Mouse (Mus musculus) forebrain, embryonic 15.5 days (tissue): ENCODE data around the gene Slc15a2. TPM values are rescaled to one million over a fixed set of nuclear protein-coding genes. Genes with fewer than 3 reads are reported as not detected.
A peak's percentile ranks its signal among the peaks of the same experiment; 100 is the strongest.

Source experiments
- ATAC-seq: fragments of 200-750 bp; cut with Nextera tagmentation; replicated peaks from 2 replicates; pipeline ENCODE4 v1.8.0; 2017; ENCODE audit warnings: mild to moderate bottlenecking, moderate TSS enrichment, moderate library complexity
- H3K27ac ChIP-seq: fragments of 300-500 bp; sonication (generic); replicated peaks from 2 replicates; pipeline ENCODE4 v1.5.1; 2015; ENCODE audit warnings: mild to moderate bottlenecking, inconsistent platforms
- H3K27me3 ChIP-seq: fragments of 300-500 bp; sonication (generic); 2 replicates; pipeline ENCODE4 v1.6.1; 2015; ENCODE audit warnings: inconsistent platforms
- H3K36me3 ChIP-seq: fragments of 300-500 bp; sonication (generic); 2 replicates; pipeline ENCODE4 v1.6.1; 2015; ENCODE audit warnings: mild to moderate bottlenecking, inconsistent platforms
- H3K4me1 ChIP-seq: fragments of 300-500 bp; sonication (generic); 2 replicates; pipeline ENCODE4 v1.6.1; 2015; ENCODE audit warnings: inconsistent platforms
- H3K4me2 ChIP-seq: fragments of 300-500 bp; sonication (generic); replicated peaks from 2 replicates; pipeline ENCODE4 v1.6.1; 2015; ENCODE audit warnings: mild to moderate bottlenecking, inconsistent platforms
- H3K4me3 ChIP-seq: fragments of 300-500 bp; sonication (generic); 2 replicates; pipeline ENCODE4 v1.5.1; 2015; ENCODE audit warnings: mild to moderate bottlenecking, inconsistent platforms
- H3K9ac ChIP-seq: fragments of 300-500 bp; sonication (generic); replicated peaks from 2 replicates; pipeline ENCODE4 v1.6.1; 2015; ENCODE audit warnings: mild to moderate bottlenecking, inconsistent platforms
- H3K9me3 ChIP-seq: fragments of 300-500 bp; sonication (generic); 2 replicates; pipeline ENCODE4 v1.6.1; 2016; ENCODE audit warnings: inconsistent platforms
- WGBS: fragments of 180-500 bp; shearing (Covaris S2); methylation state at CpG from one replicate; pipeline ENCODE4 v1.1.7; 2015; ENCODE audit warnings: mixed read lengths; 5-methylcytosine and 5-hydroxymethylcytosine counted together
- polyA plus RNA-seq: library from polyadenylated mRNA; unstranded; fragments of >200 nt; fragmentation: Nextera tagmentation; extraction: Ambion mirVana; gene quantifications from 2 replicates; pipeline ENCODE4 v1.2.1, GENCODE M21; 2015

The Slc15a2 gene
- polyA plus RNA-seq = 13.2 and 13.9 TPM in 2 replicates

GRCm38 (mm10) chr16:36784594-36785313 is at the start of gene Slc15a2:
TSS of gene Slc15a2 (minus strand) at chr16:36784962.
- ATAC-seq = peak; percentile 94
- H3K4me1 ChIP-seq = peaks cover 18% of the 10 kb centered on the region
- peak within 1 kb of the TSS; percentile 29; the same call in 1 of the 2 replicates for H3K9ac ChIP-seq
- no peaks in the 10 kb centered on the region for H3K27me3 ChIP-seq
- no peaks in the 10 kb centered on the region for H3K9me3 ChIP-seq
- H3K36me3 ChIP-seq = no peaks in the 10 kb centered on the region
- WGBS = 47% methylated on average over 10 of the region's 10 CpGs
- peak within 1 kb of the TSS; percentile 33 for H3K4me2 ChIP-seq
- H3K4me3 ChIP-seq = peak within 1 kb of the TSS; percentile 33
- H3K27ac ChIP-seq = peak within 1 kb of the TSS; percentile 78

GRCm38 (mm10) chr16:36828820-36829219 is 44.1 kb upstream of the Slc15a2 start:
- Histone ChIP-seq H3K36me3 (peaks cover 7% of the 10 kb centered on the region; the same call in 1 of the 2 replicates), H3K4me2 (peak overlapping the region; percentile 81), H3K4me1 (peaks cover 24% of the 10 kb centered on the region), H3K9me3 (no peaks in the 10 kb centered on the region), H3K27ac (peak overlapping the region; percentile 75; the same call in 1 of the 2 replicates), H3K4me3 (peak overlapping the region; percentile 96), H3K9ac (peak overlapping the region; percentile 97), H3K27me3 (no peaks in the 10 kb centered on the region)
- ATAC-seq = peak; percentile 32
- 1% methylated on average over 11 of the region's 11 CpGs for WGBS

- no peaks in the 10 kb centered on the region for H3K27me3 ChIP-seq
- peak within 1 kb of the TSS; percentile 81 for H3K4me2 ChIP-seq
- H3K4me1 ChIP-seq = peaks cover 24% of the 10 kb centered on the region
- H3K9ac ChIP-seq = peak within 1 kb of the TSS; percentile 97
- peaks cover 7% of the 10 kb centered on the region; the same call in 1 of the 2 replicates for H3K36me3 ChIP-seq
- peak within 1 kb of the TSS; percentile 96 for H3K4me3 ChIP-seq
- WGBS = under 1% methylated on average over 63 of the region's 64 CpGs
- no peaks in the 10 kb centered on the region for H3K9me3 ChIP-seq
- ATAC-seq = peak; percentile 99
- peak within 1 kb of the TSS; percentile 75 for H3K27ac ChIP-seq
These were observed 43.5 kb upstream of the Slc15a2 start, which contains the start of gene Iqcb1 for GRCm38 (mm10) chr16:36828054-36828786. TSS of gene Iqcb1 (plus strand) at chr16:36828385.

- peaks cover 24% of the 10 kb centered on the region for H3K4me1 ChIP-seq
- peak overlapping the region; percentile 97; the same call in 1 of the 2 replicates for H3K9ac ChIP-seq
- H3K27ac ChIP-seq = no peak overlapping the region
- peak overlapping the region; percentile 96 for H3K4me3 ChIP-seq
- H3K36me3 ChIP-seq = peaks cover 7% of the 10 kb centered on the region; the same call in 1 of the 2 replicates
- WGBS = 4% methylated on average over 11 of the region's 11 CpGs
- H3K27me3 ChIP-seq = no peaks in the 10 kb centered on the region
- no peak; the same call in 1 of the 2 replicates for ATAC-seq
- no peaks in the 10 kb centered on the region for H3K9me3 ChIP-seq
- H3K4me2 ChIP-seq = peak overlapping the region; percentile 81
These were observed 42.9 kb upstream of the Slc15a2 start for GRCm38 (mm10) chr16:36827611-36828053.

GRCm38 (mm10) chr16:36821474-36821873 is 36.7 kb upstream of the Slc15a2 start:
- Histone ChIP-seq H3K27me3 (no peaks in the 10 kb centered on the region), H3K4me1 (no peaks in the 10 kb centered on the region), H3K36me3 (no peaks in the 10 kb centered on the region), H3K9ac (no peak overlapping the region), H3K4me3 (no peak overlapping the region), H3K4me2 (no peak overlapping the region), H3K27ac (no peak overlapping the region), H3K9me3 (no peaks in the 10 kb centered on the region)
- WGBS = 6% methylated on average over 3 of the region's 3 CpGs
- no peak for ATAC-seq

GRCm38 (mm10) chr16:36820747-36821146 is 36.0 kb upstream of the Slc15a2 start:
- no peak for ATAC-seq
- Histone ChIP-seq H3K27me3 (no peaks in the 10 kb centered on the region), H3K9ac (no peak overlapping the region), H3K27ac (no peak overlapping the region), H3K4me3 (no peak overlapping the region), H3K4me2 (no peak overlapping the region), H3K9me3 (no peaks in the 10 kb centered on the region), H3K4me1 (no peaks in the 10 kb centered on the region), H3K36me3 (no peaks in the 10 kb centered on the region)
- 80% methylated on average over 3 of the region's 3 CpGs for WGBS

GRCm38 (mm10) chr16:36820016-36820415 is 35.3 kb upstream of the Slc15a2 start:
- H3K27ac ChIP-seq = no peak overlapping the region
- H3K27me3 ChIP-seq = no peaks in the 10 kb centered on the region
- no peaks in the 10 kb centered on the region for H3K36me3 ChIP-seq
- no peak overlapping the region for H3K4me3 ChIP-seq
- H3K9ac ChIP-seq = no peak overlapping the region
- no peaks in the 10 kb centered on the region for H3K9me3 ChIP-seq
- no peak for ATAC-seq
- WGBS = 49% methylated on average over 6 of the region's 6 CpGs
- no peak overlapping the region for H3K4me2 ChIP-seq
- H3K4me1 ChIP-seq = no peaks in the 10 kb centered on the region

- Histone ChIP-seq H3K36me3 (no peaks in the 10 kb centered on the region), H3K4me3 (no peak overlapping the region), H3K4me2 (no peak overlapping the region), H3K27me3 (no peaks in the 10 kb centered on the region), H3K9ac (no peak overlapping the region), H3K9me3 (no peaks in the 10 kb centered on the region), H3K27ac (no peak overlapping the region), H3K4me1 (no peaks in the 10 kb centered on the region)
- WGBS = 14% methylated on average over 7 of the region's 7 CpGs
- peak; percentile 97 for ATAC-seq
These were observed 32.7 kb upstream of the Slc15a2 start for GRCm38 (mm10) chr16:36817321-36817926.

GRCm38 (mm10) chr16:36816916-36817315 is 32.2 kb upstream of the Slc15a2 start:
- Histone ChIP-seq H3K9ac (no peak overlapping the region), H3K4me3 (no peak overlapping the region), H3K27ac (no peak overlapping the region), H3K9me3 (no peaks in the 10 kb centered on the region), H3K36me3 (no peaks in the 10 kb centered on the region), H3K4me1 (no peaks in the 10 kb centered on the region), H3K4me2 (no peak overlapping the region), H3K27me3 (no peaks in the 10 kb centered on the region)
- ATAC-seq = peak; percentile 75

- Histone ChIP-seq H3K27ac (no peak overlapping the region), H3K4me2 (no peak overlapping the region), H3K36me3 (no peaks in the 10 kb centered on the region), H3K4me3 (no peak overlapping the region), H3K27me3 (no peaks in the 10 kb centered on the region), H3K9me3 (no peaks in the 10 kb centered on the region), H3K9ac (no peak overlapping the region), H3K4me1 (no peaks in the 10 kb centered on the region)
- WGBS = 65% methylated on average over 3 of the region's 3 CpGs
- ATAC-seq = no peak
These were observed 28.9 kb upstream of the Slc15a2 start for GRCm38 (mm10) chr16:36813680-36814079.

- 90% methylated on average over 3 of the region's 3 CpGs for WGBS
These were observed 23.9 kb upstream of the Slc15a2 start for GRCm38 (mm10) chr16:36808616-36809015.

GRCm38 (mm10) chr16:36802361-36802760 is 17.6 kb upstream of the Slc15a2 start:
- H3K4me1 ChIP-seq = no peaks in the 10 kb centered on the region
- ATAC-seq = no peak
- 88% methylated on average over 3 of the region's 3 CpGs for WGBS

More at GRCm38 (mm10) chr16:36808616-36809015, 23.9 kb upstream of the Slc15a2 start:
- ATAC-seq = no peak
- H3K9me3 ChIP-seq = no peaks in the 10 kb centered on the region
- no peak overlapping the region for H3K4me2 ChIP-seq
- H3K27ac ChIP-seq = no peak overlapping the region
- H3K4me3 ChIP-seq = no peak overlapping the region
- H3K9ac ChIP-seq = no peak overlapping the region
- no peaks in the 10 kb centered on the region for H3K4me1 ChIP-seq
- H3K27me3 ChIP-seq = no peaks in the 10 kb centered on the region
- no peaks in the 10 kb centered on the region for H3K36me3 ChIP-seq

More at GRCm38 (mm10) chr16:36802361-36802760, 17.6 kb upstream of the Slc15a2 start:
- Histone ChIP-seq H3K4me2 (no peak overlapping the region), H3K9me3 (no peaks in the 10 kb centered on the region), H3K36me3 (no peaks in the 10 kb centered on the region), H3K4me3 (no peak overlapping the region), H3K27me3 (no peaks in the 10 kb centered on the region), H3K9ac (no peak overlapping the region), H3K27ac (no peak overlapping the region)
